In genomic region chr2:101580977-101581376, GRCm38 (mm10) we compare ENCODE assay signal across 25 mouse cellular contexts. TPM values are rescaled to one million over a fixed set of nuclear protein-coding genes. Genes with fewer than 3 reads are reported as not detected.
"Had no signal": no experiment of that assay in that cellular context is flagged by ENCODE, and none has a peak within 500 bp of the region (broad histone marks: within the 10 kb centered on the region; RNA-seq: fewer than 3 reads in every experiment).

No protein-coding gene starts in this region.

- H3K4me2 ChIP-seq: intestine, embryonic 15.5 days; kidney, embryonic 15.5 days; limb, embryonic 15.5 days; liver, embryonic 15.5 days; lung, embryonic 15.5 days; midbrain, embryonic 11.5 days had no signal

- H3K4me1 ChIP-seq: intestine, embryonic 15.5 days; kidney, embryonic 15.5 days; liver, embryonic 15.5 days; lung, embryonic 15.5 days had no signal

- H3K36me3 ChIP-seq: intestine, embryonic 15.5 days; kidney, embryonic 15.5 days; liver, embryonic 15.5 days had no signal

- H3K27ac ChIP-seq: intestine, embryonic 15.5 days; kidney, embryonic 15.5 days; layer of hippocampus, adult 2 months; limb, embryonic 15.5 days; liver, embryonic 15.5 days; lung, embryonic 15.5 days had no signal

- H3K27me3 ChIP-seq: intestine, embryonic 15.5 days; kidney, embryonic 15.5 days; limb, embryonic 15.5 days; liver, embryonic 15.5 days; lung, embryonic 15.5 days had no signal

- DNase-seq: kidney, adult 11 months; kidney, adult 8-10 months; kidney, postnatal 10 days; kidney, postnatal 4 days; layer of hippocampus, adult 9-11 months; lung, adult 18-20 months; lung, postnatal 10 days; lung, postnatal 36 days; midbrain, embryonic 14.5 days had no signal

- H3K4me3 ChIP-seq: intestine, embryonic 15.5 days; kidney, embryonic 15.5 days; layer of hippocampus, adult 2 months; limb, embryonic 15.5 days; liver, embryonic 15.5 days; lung, embryonic 15.5 days had no signal

- ATAC-seq: intestine, embryonic 15.5 days had no signal

- H3K9ac ChIP-seq: intestine, embryonic 15.5 days; kidney, embryonic 15.5 days; limb, embryonic 15.5 days; liver, embryonic 15.5 days; lung, embryonic 15.5 days had no signal

- H3K9me3 ChIP-seq: intestine, embryonic 15.5 days; kidney, embryonic 15.5 days; limb, embryonic 15.5 days; liver, embryonic 15.5 days; lung, embryonic 15.5 days had no signal

RNA-seq across cellular contexts. Expression of gene Rag2, which starts 43.5 kb away (rescaled TPM):
- total RNA-seq: layer of hippocampus, adult 2 months; layer of hippocampus, postnatal 25 days; left cerebral cortex, adult 18-20 months; left cerebral cortex, postnatal 25 days; midbrain, postnatal 0 days had no signal
- polyA plus RNA-seq: limb, embryonic 11.5 days; limb, embryonic 15.5 days; midbrain, embryonic 14.5 days; midbrain, postnatal 0 days; neural tube, embryonic 11.5 days; neural tube, embryonic 14.5 days; small intestine, adult 2 months; spleen, adult 2 months had no signal
